Mouse (Mus musculus) liver, postnatal 0 days (tissue): Measurements from ENCODE around the gene Dgcr2. TPM values are rescaled to one million over a fixed set of nuclear protein-coding genes. Genes with fewer than 3 reads are reported as not detected.

Experiments
- ATAC-seq: fragments of 200-750 bp; cut with Nextera tagmentation; 2 replicates; pipeline ENCODE4 v1.8.0; 2017; ENCODE audit warnings: mild to moderate bottlenecking, moderate library complexity
- DNase-seq: peaks from one replicate; pipeline ENCODE4 v3.0.0-alpha.2; 2016
- H3K27ac ChIP-seq: fragments of 300-500 bp; sonication (generic); 2 replicates; pipeline ENCODE4 v1.5.1; 2014; ENCODE audit warnings: antibody characterized with exemption, moderate library complexity, mild to moderate bottlenecking, low read depth
- H3K27me3 ChIP-seq: fragments of 300-500 bp; sonication (generic); 2 replicates; pipeline ENCODE4 v1.6.1; 2014; ENCODE audit warnings: low read length, control low read depth, mixed read lengths; ENCODE audit not compliant: insufficient read depth
- H3K36me3 ChIP-seq: fragments of 300-500 bp; sonication (generic); replicated peaks from 2 replicates; pipeline ENCODE4 v1.6.1; 2014; ENCODE audit warnings: mild to moderate bottlenecking, control low read depth, low read length, moderate library complexity, mixed read lengths; ENCODE audit not compliant: insufficient read depth
- H3K4me1 ChIP-seq: fragments of 300-500 bp; sonication (generic); 2 replicates; pipeline ENCODE4 v1.6.1; 2014; ENCODE audit warnings: antibody characterized with exemption, mild to moderate bottlenecking, control low read depth; ENCODE audit not compliant: insufficient read depth
- H3K4me2 ChIP-seq: fragments of 300-500 bp; sonication (generic); 2 replicates; pipeline ENCODE4 v1.6.1; 2014; ENCODE audit warnings: low read depth, mild to moderate bottlenecking, low read length, moderate library complexity, mixed read lengths
- H3K4me3 ChIP-seq: fragments of 300-500 bp; sonication (generic); 2 replicates; pipeline ENCODE4 v1.5.1; 2014; ENCODE audit warnings: low read depth, low read length
- H3K9ac ChIP-seq: fragments of 300-500 bp; sonication (generic); replicated peaks from 2 replicates; pipeline ENCODE4 v1.6.1; 2014; ENCODE audit warnings: mild to moderate bottlenecking, moderate library complexity
- H3K9me3 ChIP-seq: fragments of 300-500 bp; sonication (generic); 2 replicates; pipeline ENCODE4 v1.6.1; 2016; ENCODE audit warnings: mild to moderate bottlenecking, control low read depth, low read length, mixed read lengths
- CTCF ChIP-seq: sonication (generic); IDR thresholded peaks from 2 replicates; pipeline ENCODE4 v1.5.1; 2016; ENCODE audit warnings: antibody characterized with exemption, low read depth
- EP300 ChIP-seq: IDR thresholded peaks from 2 replicates; pipeline ENCODE4 v1.6.1; 2016; ENCODE audit warnings: antibody characterized with exemption, low read depth, mild to moderate bottlenecking
- WGBS: fragments of 180-500 bp; shearing (Covaris S2); extraction: QIAGEN DNeasy Blood & Tissue Kit; methylation state at CpG from one replicate; pipeline ENCODE4 v1.1.7; 2014; ENCODE audit not compliant: insufficient replicate concordance; 5-methylcytosine and 5-hydroxymethylcytosine counted together
- polyA plus RNA-seq: library from polyadenylated mRNA; unstranded; fragments of >200 nt; fragmentation: Nextera tagmentation; extraction: Ambion mirVana; gene quantifications from 2 replicates; pipeline ENCODE4 v1.2.1, GENCODE M21; 2015

The Dgcr2 gene
- 17.9 and 18.0 TPM in 2 replicates for polyA plus RNA-seq

DNA sequence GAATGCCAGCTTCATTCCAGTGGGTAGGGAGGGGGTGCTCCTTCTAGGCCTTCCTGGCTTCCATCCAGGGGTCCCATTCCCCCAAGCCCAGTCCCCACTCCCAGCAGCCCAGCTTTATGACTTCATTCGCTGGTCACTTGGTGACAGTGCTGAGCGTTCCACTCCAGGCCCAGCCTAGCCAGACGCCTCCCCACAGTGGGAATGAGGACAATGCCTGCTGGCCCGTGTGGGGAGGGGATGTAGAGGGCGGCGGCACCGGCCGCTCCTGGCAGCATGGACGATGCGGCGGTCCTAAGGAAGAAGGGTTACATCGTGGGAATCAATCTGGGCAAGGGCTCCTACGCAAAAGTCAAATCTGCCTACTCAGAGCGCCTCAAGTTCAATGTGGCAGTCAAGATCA is at the start of gene Dgcr2, which contains the start of gene Tssk2:
Gene Dgcr2 (minus strand): TSS at position 101 of the 400 bp plus-strand sequence.
Gene Tssk2 (plus strand): TSS at position 176 of the 400 bp plus-strand sequence.
- H3K4me3 ChIP-seq = no peak within 1 kb of the TSS
- TF ChIP-seq EP300 (no peak), CTCF (no peak)
- H3K4me1 ChIP-seq = no peaks in the 10 kb centered on the region
- DNase-seq = no peak
- H3K4me2 ChIP-seq = no peak within 1 kb of the TSS
- no peaks in the 10 kb centered on the region for H3K27me3 ChIP-seq
- H3K36me3 ChIP-seq = peaks cover 26% of the 10 kb centered on the region
- 81% methylated on average over 14 of the region's 14 CpGs for WGBS
- H3K9ac ChIP-seq = no peak within 1 kb of the TSS
- H3K9me3 ChIP-seq = no peaks in the 10 kb centered on the region
- ATAC-seq = no peak
- no peak within 1 kb of the TSS for H3K27ac ChIP-seq

DNA sequence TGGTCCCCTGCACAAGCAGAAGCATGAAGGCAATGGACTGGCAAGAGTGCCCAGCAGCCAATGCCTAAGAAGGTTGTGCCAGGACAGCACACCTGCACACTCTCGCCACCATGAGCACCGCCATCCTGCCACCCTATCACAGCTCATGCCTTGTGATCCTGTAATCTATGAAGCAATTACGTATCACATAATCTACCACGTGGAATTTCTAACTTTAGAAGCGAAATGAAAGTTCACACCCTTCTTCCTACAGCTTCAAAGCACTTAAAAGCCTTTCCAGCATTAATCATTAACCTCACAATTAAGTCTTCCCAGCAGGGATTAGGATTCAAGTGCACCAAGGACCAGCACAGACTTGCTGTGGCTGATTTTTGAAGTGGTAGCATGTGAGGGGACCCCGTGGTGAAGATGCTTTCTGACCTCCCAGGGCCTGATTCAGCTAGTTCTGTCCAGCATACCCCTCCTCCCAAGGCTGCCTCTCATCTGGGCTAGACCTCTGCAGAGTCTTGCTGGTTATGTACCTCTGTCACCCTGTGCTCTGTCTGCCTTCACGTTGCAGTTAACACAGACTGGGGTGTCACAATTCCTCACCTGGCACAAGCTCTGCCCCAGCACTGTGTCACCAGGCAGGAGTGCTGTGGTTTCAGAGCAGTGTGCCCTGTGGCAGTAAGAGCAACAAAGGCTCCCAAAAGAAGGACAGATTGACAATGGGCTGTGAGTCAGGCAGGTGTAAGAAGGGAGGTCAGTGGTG is 46.9 kb upstream of the Dgcr2 start:
- Histone ChIP-seq H3K9ac (no peak overlapping the region), H3K27me3 (no peaks in the 10 kb centered on the region), H3K36me3 (no peaks in the 10 kb centered on the region), H3K4me1 (no peaks in the 10 kb centered on the region), H3K9me3 (no peaks in the 10 kb centered on the region), H3K4me2 (no peak overlapping the region), H3K27ac (no peak overlapping the region), H3K4me3 (no peak overlapping the region)
- 49% methylated on average over 7 of the region's 7 CpGs for WGBS
- DNase-seq = no peak
- no peak for ATAC-seq
- TF ChIP-seq EP300 (no peak), CTCF (no peak)

DNA sequence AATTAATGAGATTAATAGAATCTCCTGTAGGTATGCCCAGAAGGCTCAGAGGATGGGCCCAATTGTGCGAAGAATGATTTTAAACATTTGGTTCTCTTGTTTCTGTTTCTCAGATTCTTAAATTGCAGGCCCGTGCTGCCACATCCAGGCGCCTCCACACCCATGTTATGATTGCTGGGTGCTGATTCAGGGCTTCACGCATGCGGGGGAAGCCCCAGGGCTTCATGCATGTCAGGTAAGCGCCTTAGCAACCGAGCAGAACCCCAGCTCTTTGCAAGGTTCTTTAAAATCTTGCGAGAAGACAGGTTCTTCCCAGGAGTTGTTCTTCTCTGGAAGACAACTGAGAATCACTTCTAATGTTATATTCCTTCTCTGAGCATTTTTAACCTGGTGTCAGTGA is 45.1 kb upstream of the Dgcr2 start:
- Histone ChIP-seq H3K9ac (no peak overlapping the region), H3K4me3 (no peak overlapping the region), H3K27me3 (no peaks in the 10 kb centered on the region), H3K4me2 (no peak overlapping the region), H3K36me3 (no peaks in the 10 kb centered on the region), H3K27ac (no peak overlapping the region), H3K9me3 (no peaks in the 10 kb centered on the region), H3K4me1 (peaks cover 4% of the 10 kb centered on the region)
- DNase-seq (no peak), ATAC-seq (no peak)
- 70% methylated on average over 8 of the region's 8 CpGs for WGBS
- TF ChIP-seq CTCF (no peak), EP300 (no peak)

DNA sequence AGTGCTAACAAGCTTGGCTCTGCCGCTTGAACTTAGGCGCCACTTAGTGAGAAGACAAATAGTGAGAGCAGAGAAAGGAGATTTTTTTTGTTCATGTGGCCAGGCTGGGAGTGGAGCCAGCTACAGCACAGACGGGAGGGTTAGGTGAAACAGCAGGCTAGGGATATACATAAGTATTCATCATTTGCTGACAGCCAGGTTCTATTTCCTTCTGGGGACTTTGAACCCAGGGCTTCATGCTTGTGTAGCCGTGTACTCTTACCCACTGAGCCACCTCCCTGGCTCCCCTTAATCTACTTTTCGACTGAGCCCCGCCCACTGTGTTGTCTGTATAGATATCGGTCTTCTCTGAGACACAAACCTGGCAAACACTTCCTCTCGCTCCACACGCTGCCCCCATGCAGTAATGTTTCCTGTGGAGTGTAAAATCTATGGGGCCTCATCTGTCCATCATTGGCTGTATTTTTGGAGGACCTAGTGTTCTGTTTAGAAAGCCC is 40.9 kb upstream of the Dgcr2 start:
- TF ChIP-seq CTCF (no peak), EP300 (no peak)

DNA sequence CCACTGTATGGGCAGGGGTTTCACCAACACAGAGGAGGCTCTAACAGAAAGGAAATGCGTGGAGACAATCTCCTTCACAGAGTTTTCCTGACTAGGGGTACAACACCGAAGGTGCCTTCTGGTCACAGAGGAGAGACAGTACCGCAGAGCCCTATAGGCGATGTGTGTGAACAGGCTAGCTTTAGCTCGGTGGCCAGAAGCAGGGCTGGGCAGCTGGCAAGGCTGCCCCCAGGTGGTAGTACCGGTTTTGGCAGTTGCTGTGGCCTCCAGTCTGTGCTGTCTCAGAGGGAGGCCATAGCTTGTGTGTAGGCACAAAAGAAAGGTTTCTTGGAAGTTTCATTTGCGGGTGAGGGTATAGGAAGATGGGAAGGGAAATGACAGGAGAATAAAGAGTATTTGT is 40.5 kb upstream of the Dgcr2 start:
- H3K9ac ChIP-seq = 0 out of 2 replicates have a peak overlapping the region, but pooled peaks have one; percentile 8
- 7% methylated on average over 7 of the region's 7 CpGs for WGBS
- ATAC-seq = peak; percentile 98

More for the DNA sequence above, 40.9 kb upstream of the Dgcr2 start:
- peak; percentile 83 for ATAC-seq
- Histone ChIP-seq H3K4me3 (no peak overlapping the region), H3K9ac (0 out of 2 replicates have a peak overlapping the region, but pooled peaks have one; percentile 8), H3K27ac (peak overlapping the region; percentile 19; the same call in 1 of the 2 replicates), H3K27me3 (no peaks in the 10 kb centered on the region), H3K36me3 (no peaks in the 10 kb centered on the region), H3K4me1 (peaks cover 7% of the 10 kb centered on the region), H3K9me3 (no peaks in the 10 kb centered on the region), H3K4me2 (peak overlapping the region; percentile 37)
- DNase-seq = peak; percentile 46
- 20% methylated on average over 9 of the region's 9 CpGs for WGBS

DNA sequence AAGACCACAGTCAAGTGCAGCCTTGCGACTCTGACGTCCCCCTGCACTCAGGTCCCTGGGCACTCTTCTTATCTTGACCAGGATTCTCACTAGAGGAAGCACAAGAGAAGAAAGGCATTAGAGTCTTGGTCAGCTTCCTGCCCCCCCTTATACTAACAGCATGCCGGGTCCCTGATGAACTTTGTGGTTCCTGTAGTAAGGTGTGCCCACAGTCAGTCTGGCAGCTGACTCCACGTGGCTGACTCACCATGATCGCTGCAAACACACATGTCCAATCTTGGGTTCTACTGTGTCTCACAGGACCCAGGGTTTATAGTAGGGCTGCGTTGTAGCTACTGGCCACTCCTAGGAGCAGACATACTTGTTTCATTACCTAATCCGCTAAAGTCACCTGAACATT is 39.8 kb upstream of the Dgcr2 start:
- no peak overlapping the region for H3K4me3 ChIP-seq
- H3K4me1 ChIP-seq = peaks cover 8% of the 10 kb centered on the region
- DNase-seq = no peak
- no peak overlapping the region for H3K4me2 ChIP-seq
- H3K9ac ChIP-seq = no peak overlapping the region
- no peaks in the 10 kb centered on the region for H3K9me3 ChIP-seq
- TF ChIP-seq CTCF = no peak
- TF ChIP-seq EP300 = no peak
- H3K27me3 ChIP-seq = no peaks in the 10 kb centered on the region
- WGBS = 41% methylated on average over 7 of the region's 7 CpGs
- no peak overlapping the region for H3K27ac ChIP-seq
- no peak for ATAC-seq
- H3K36me3 ChIP-seq = no peaks in the 10 kb centered on the region

More for the DNA sequence above, 40.5 kb upstream of the Dgcr2 start:
- no peak overlapping the region for H3K4me3 ChIP-seq
- peaks cover 8% of the 10 kb centered on the region for H3K4me1 ChIP-seq
- H3K27me3 ChIP-seq = no peaks in the 10 kb centered on the region
- peak overlapping the region; percentile 19; the same call in 1 of the 2 replicates for H3K27ac ChIP-seq
- H3K36me3 ChIP-seq = no peaks in the 10 kb centered on the region
- H3K4me2 ChIP-seq = peak overlapping the region; percentile 37
- no peaks in the 10 kb centered on the region for H3K9me3 ChIP-seq
- TF ChIP-seq EP300 (no peak), CTCF (peak; percentile 95)
- DNase-seq = peak; percentile 86
